Mouse (Mus musculus): ENCODE results near the gene Abcg1.

GRCm38 (mm10) chr17:31134913-31135312 is 77.4 kb downstream of the Abcg1 start:
- TF ChIP-seq CTCF (IDR thresholded peaks at IDR 0.05; ENCODE audit: low read depth, low read length): no peak
- no peak for TF ChIP-seq EP300 (IDR thresholded peaks at IDR 0.05; ENCODE audit: insufficient read depth, low read depth, low read length)
- TF ChIP-seq POLR2A (IDR thresholded peaks at IDR 0.05; ENCODE audit: insufficient read depth, low read length): no peak
